Mouse (Mus musculus): ENCODE results near the gene Dst.

DNA sequence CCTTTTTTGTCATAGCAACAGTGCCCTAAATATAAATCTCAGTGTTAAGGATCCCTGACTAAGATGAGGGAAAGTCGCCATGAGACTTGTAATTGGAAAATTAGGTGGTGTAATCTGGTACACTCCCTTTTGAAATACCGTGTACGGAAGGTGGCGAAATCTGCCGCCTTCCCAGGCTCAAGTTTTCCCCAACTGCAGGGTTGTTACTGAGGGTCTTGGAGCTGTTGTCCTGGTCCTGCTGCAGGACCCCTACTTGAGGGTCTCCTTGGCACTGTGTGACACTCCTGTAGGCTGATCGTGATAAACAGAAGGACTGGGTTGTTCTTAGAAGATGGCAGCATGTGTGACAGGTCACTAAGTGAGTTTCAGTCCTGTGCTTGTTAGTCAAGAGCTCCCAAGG lies 169.9 kb downstream of the Dst start:
- no peak for TF ChIP-seq CTCF (IDR thresholded peaks at IDR 0.05; ENCODE audit: control insufficient read depth, insufficient read depth, low read length)
- no peak for TF ChIP-seq POLR2A (IDR thresholded peaks at IDR 0.05; ENCODE audit: borderline replicate concordance, control insufficient read depth, low read depth, low read length)
